Mouse (Mus musculus) heart, postnatal 0 days (tissue): ENCODE results near the gene Gm15217. TPM values are rescaled to one million over a fixed set of nuclear protein-coding genes. Genes with fewer than 3 reads are reported as not detected.

Source experiments
- ATAC-seq: fragments of 200-750 bp; cut with Nextera tagmentation; 2 replicates; pipeline ENCODE4 v1.8.0; 2017; ENCODE audit warnings: low read depth, moderate number of reproducible peaks, moderate library complexity; ENCODE audit not compliant: insufficient read depth
- DNase-seq: peaks from one replicate; pipeline ENCODE4 v3.0.0-alpha.2; 2016; ENCODE audit warnings: low spot score
- H3K27ac ChIP-seq: fragments of 300-500 bp; sonication (generic); 2 replicates; pipeline ENCODE4 v1.5.1; 2014; ENCODE audit warnings: low read depth, mild to moderate bottlenecking
- H3K27me3 ChIP-seq: fragments of 300-500 bp; sonication (generic); 2 replicates; pipeline ENCODE4 v1.6.1; 2014; ENCODE audit warnings: low read length, mixed read lengths; ENCODE audit not compliant: control insufficient read depth, insufficient read depth
- H3K36me3 ChIP-seq: fragments of 300-500 bp; sonication (generic); replicated peaks from 2 replicates; pipeline ENCODE4 v1.6.1; 2014; ENCODE audit warnings: low read length, mixed read lengths; ENCODE audit not compliant: control insufficient read depth, insufficient read depth
- H3K4me1 ChIP-seq: fragments of 300-500 bp; sonication (generic); 2 replicates; pipeline ENCODE4 v1.6.1; 2014; ENCODE audit warnings: antibody characterized with exemption; ENCODE audit not compliant: control insufficient read depth, insufficient read depth
- H3K4me2 ChIP-seq: fragments of 300-500 bp; sonication (generic); 2 replicates; pipeline ENCODE4 v1.6.1; 2014; ENCODE audit warnings: low read depth, mild to moderate bottlenecking, low read length, moderate library complexity
- H3K4me3 ChIP-seq: fragments of 300-500 bp; sonication (generic); 2 replicates; pipeline ENCODE4 v1.5.1; 2014; ENCODE audit warnings: low read depth, low read length
- H3K9ac ChIP-seq: fragments of 300-500 bp; sonication (generic); replicated peaks from 2 replicates; pipeline ENCODE4 v1.6.1; 2014; ENCODE audit warnings: low read depth, low read length, mixed read lengths
- H3K9me3 ChIP-seq: fragments of 300-500 bp; sonication (generic); replicated peaks from 2 replicates; pipeline ENCODE4 v1.6.1; 2016; ENCODE audit warnings: low read length; ENCODE audit not compliant: control insufficient read depth
- CTCF ChIP-seq: IDR thresholded peaks from 2 replicates; pipeline ENCODE4 v1.5.1; 2016; ENCODE audit warnings: antibody characterized with exemption, control low read depth, low read depth
- EP300 ChIP-seq: IDR thresholded peaks from 2 replicates; pipeline ENCODE4 v1.6.1; 2016; ENCODE audit warnings: antibody characterized with exemption, low read depth
- WGBS: fragments of 180-500 bp; shearing (Covaris S2); extraction: QIAGEN DNeasy Blood & Tissue Kit; methylation state at CpG from one replicate; pipeline ENCODE4 v1.1.7; 2014; 5-methylcytosine and 5-hydroxymethylcytosine counted together
- polyA plus RNA-seq: library from polyadenylated mRNA; unstranded; fragments of >200 nt; fragmentation: Nextera tagmentation; extraction: Ambion mirVana; gene quantifications from 2 replicates; pipeline ENCODE4 v1.2.1, GENCODE M21; 2015
- total RNA-seq: library from RNA; depleted of rRNA; stranded (reverse); fragments of >200 nt; gene quantifications from 2 replicates; pipeline ENCODE4 v1.2.3, GENCODE M21; 2014; ENCODE audit warnings: low replicate concordance

The Gm15217 gene
- total and polyA plus RNA-seq, 2 experiments from 2014 or later: not detected

- no peak overlapping the region for H3K27ac ChIP-seq
These were observed 21.5 kb upstream of the Gm15217 start for GRCm38 (mm10) chr14:46357696-46358095.

GRCm38 (mm10) chr14:46363209-46363608 is 16.0 kb upstream of the Gm15217 start:
- Histone ChIP-seq H3K9ac (no peak overlapping the region), H3K27me3 (no peaks in the 10 kb centered on the region), H3K4me1 (no peaks in the 10 kb centered on the region), H3K9me3 (no peaks in the 10 kb centered on the region), H3K27ac (no peak overlapping the region), H3K4me2 (no peak overlapping the region), H3K36me3 (no peaks in the 10 kb centered on the region), H3K4me3 (no peak overlapping the region)
- no peak for TF ChIP-seq EP300
- TF ChIP-seq CTCF: no peak
- DNase-seq (no peak), ATAC-seq (no peak)
- 34% methylated on average over 10 of the region's 10 CpGs for WGBS

More at GRCm38 (mm10) chr14:46357696-46358095, 21.5 kb upstream of the Gm15217 start:
- H3K4me1 ChIP-seq: no peaks in the 10 kb centered on the region
- no peak overlapping the region for H3K9ac ChIP-seq
- H3K4me3 ChIP-seq: no peak overlapping the region
- 77% methylated on average over 8 of the region's 8 CpGs for WGBS
- no peaks in the 10 kb centered on the region for H3K36me3 ChIP-seq
- no peak for DNase-seq
- no peaks in the 10 kb centered on the region for H3K9me3 ChIP-seq
- TF ChIP-seq EP300 (no peak), CTCF (no peak)
- no peaks in the 10 kb centered on the region for H3K27me3 ChIP-seq
- ATAC-seq: no peak
- H3K4me2 ChIP-seq: no peak overlapping the region

GRCm38 (mm10) chr14:46372452-46372851 is 6.8 kb upstream of the Gm15217 start:
- TF ChIP-seq EP300 (no peak), CTCF (no peak)
- Histone ChIP-seq H3K9me3 (no peaks in the 10 kb centered on the region), H3K4me1 (no peaks in the 10 kb centered on the region), H3K36me3 (no peaks in the 10 kb centered on the region), H3K9ac (no peak overlapping the region), H3K4me3 (no peak overlapping the region), H3K27me3 (no peaks in the 10 kb centered on the region), H3K27ac (no peak overlapping the region), H3K4me2 (no peak overlapping the region)
- ATAC-seq: no peak
- no peak for DNase-seq
- 42% methylated on average over 9 of the region's 9 CpGs for WGBS

GRCm38 (mm10) chr14:46375796-46376195 is 3.4 kb upstream of the Gm15217 start:
- Histone ChIP-seq H3K9ac (no peak overlapping the region), H3K4me2 (no peak overlapping the region), H3K4me3 (no peak overlapping the region), H3K4me1 (peaks cover 7% of the 10 kb centered on the region; the same call in 1 of the 2 replicates), H3K36me3 (no peaks in the 10 kb centered on the region), H3K27me3 (0 out of 2 replicates have a peak, but pooled peaks cover 8% of the 10 kb centered on the region), H3K27ac (no peak overlapping the region), H3K9me3 (no peaks in the 10 kb centered on the region)
- 55% methylated on average over 5 of the region's 5 CpGs for WGBS
- TF ChIP-seq EP300: no peak
- TF ChIP-seq CTCF: no peak
- ATAC-seq (no peak), DNase-seq (no peak)

GRCm38 (mm10) chr14:46380286-46380721 is 1.1 kb downstream of the Gm15217 start:
- H3K27me3 ChIP-seq: peaks cover 14% of the 10 kb centered on the region; the same call in 1 of the 2 replicates
- H3K4me2 ChIP-seq: peak overlapping the region; percentile 62
- no peak overlapping the region for H3K27ac ChIP-seq
- H3K9me3 ChIP-seq: no peaks in the 10 kb centered on the region
- ATAC-seq (peak; percentile 33; the same call in 1 of the 2 replicates), DNase-seq (no peak)
- H3K4me3 ChIP-seq: peak overlapping the region; percentile 33
- TF ChIP-seq EP300 (no peak), CTCF (0 out of 2 replicates have a peak, but pooled peaks have one; percentile 6)
- peaks cover 4% of the 10 kb centered on the region; the same call in 1 of the 2 replicates for H3K36me3 ChIP-seq
- peaks cover 7% of the 10 kb centered on the region; the same call in 1 of the 2 replicates for H3K4me1 ChIP-seq
- H3K9ac ChIP-seq: peak overlapping the region; percentile 28; the same call in 1 of the 2 replicates
- 14% methylated on average over 31 of the region's 31 CpGs for WGBS

- WGBS: 49% methylated on average over 6 of the region's 6 CpGs
- no peaks in the 10 kb centered on the region for H3K9me3 ChIP-seq
- peaks cover 23% of the 10 kb centered on the region; the same call in 1 of the 2 replicates for H3K27me3 ChIP-seq
- H3K4me1 ChIP-seq: peaks cover 7% of the 10 kb centered on the region; the same call in 1 of the 2 replicates
- H3K27ac ChIP-seq: no peak overlapping the region
- no peak overlapping the region for H3K9ac ChIP-seq
- TF ChIP-seq CTCF (no peak), EP300 (no peak)
- DNase-seq (no peak), ATAC-seq (no peak)
- no peak overlapping the region for H3K4me2 ChIP-seq
- peaks cover 4% of the 10 kb centered on the region; the same call in 1 of the 2 replicates for H3K36me3 ChIP-seq
- no peak overlapping the region for H3K4me3 ChIP-seq
These were observed 2.2 kb downstream of the Gm15217 start for GRCm38 (mm10) chr14:46381457-46381856.
